Mouse (Mus musculus): ENCODE results near the gene Cavin1. TPM values are rescaled to one million over a fixed set of nuclear protein-coding genes. Genes with fewer than 3 reads are reported as not detected.

Cavin1 gene
- total and polyA plus RNA-seq, 2 experiments from 2014 or later, result 305 to 442 TPM

GRCm38 (mm10) chr11:100965760-100966159, 4.9 kb downstream of the Cavin1 start:
- no peak for TF ChIP-seq EP300 (IDR thresholded peaks at IDR 0.05; ENCODE audit: low read depth)
- TF ChIP-seq CTCF (IDR thresholded peaks at IDR 0.05; ENCODE audit: low read depth), result no peak
- Histone ChIP-seq H3K4me2 (ENCODE audit: low read depth, low read length) (peak overlapping the region; percentile 72), H3K9ac (replicated peaks; ENCODE audit: low read depth, low read length) (peak overlapping the region; percentile 97), H3K27ac (ENCODE audit: low read depth) (peak overlapping the region; percentile 98), H3K36me3 (replicated peaks; ENCODE audit: control insufficient read depth, insufficient read depth, low read length) (peaks cover 19% of the 10 kb centered on the region), H3K4me3 (ENCODE audit: low read depth, low read length) (peak overlapping the region; percentile 73), H3K4me1 (ENCODE audit: control insufficient read depth, insufficient read depth) (peaks cover 57% of the 10 kb centered on the region), H3K9me3 (replicated peaks; ENCODE audit: control insufficient read depth, low read length) (no peaks in the 10 kb centered on the region), H3K27me3 (ENCODE audit: control insufficient read depth, insufficient read depth, low read length) (no peaks in the 10 kb centered on the region)
- no peak for ATAC-seq (ENCODE audit: insufficient read depth, low read depth)
- WGBS, result 21% methylated on average over 6 of the region's 6 CpGs
- peak; percentile 46 for DNase-seq (ENCODE audit: low spot score)

GRCm38 (mm10) chr11:100964901-100965542, 5.7 kb downstream of the Cavin1 start:
- H3K4me1 ChIP-seq (ENCODE audit: control insufficient read depth, insufficient read depth), result peaks cover 64% of the 10 kb centered on the region
- H3K27me3 ChIP-seq (ENCODE audit: control insufficient read depth, insufficient read depth, low read length), result no peaks in the 10 kb centered on the region
- no peak for DNase-seq (ENCODE audit: low spot score)
- ATAC-seq (ENCODE audit: insufficient read depth, low read depth), result no peak
- 61% methylated on average over 6 of the region's 6 CpGs for WGBS
- H3K9me3 ChIP-seq (replicated peaks; ENCODE audit: control insufficient read depth, low read length), result no peaks in the 10 kb centered on the region
- H3K27ac ChIP-seq (ENCODE audit: low read depth), result peak overlapping the region; percentile 98
- peak overlapping the region; percentile 73; the same call in 1 of the 2 replicates for H3K4me3 ChIP-seq (ENCODE audit: low read depth, low read length)
- peak overlapping the region; percentile 97 for H3K9ac ChIP-seq (replicated peaks; ENCODE audit: low read depth, low read length)
- H3K4me2 ChIP-seq (ENCODE audit: low read depth, low read length), result peak overlapping the region; percentile 72
- peaks cover 19% of the 10 kb centered on the region for H3K36me3 ChIP-seq (replicated peaks; ENCODE audit: control insufficient read depth, insufficient read depth, low read length)
- TF ChIP-seq EP300 (IDR thresholded peaks at IDR 0.05; ENCODE audit: low read depth) (no peak), CTCF (IDR thresholded peaks at IDR 0.05; ENCODE audit: low read depth) (no peak)

- peaks cover 19% of the 10 kb centered on the region for H3K36me3 ChIP-seq (replicated peaks; ENCODE audit: control insufficient read depth, insufficient read depth, low read length)
- H3K9ac ChIP-seq (replicated peaks; ENCODE audit: low read depth, low read length), result no peak overlapping the region; the same call in 1 of the 2 replicates
Measured at GRCm38 (mm10) chr11:100964180-100964579, 6.5 kb downstream of the Cavin1 start.

GRCm38 (mm10) chr11:100963647-100964046, 7.0 kb downstream of the Cavin1 start:
- Histone ChIP-seq H3K4me2 (ENCODE audit: low read depth, low read length) (peak overlapping the region; percentile 72; the same call in 1 of the 2 replicates), H3K9me3 (replicated peaks; ENCODE audit: control insufficient read depth, low read length) (no peaks in the 10 kb centered on the region), H3K27ac (ENCODE audit: low read depth) (peak overlapping the region; percentile 98), H3K4me3 (ENCODE audit: low read depth, low read length) (no peak overlapping the region), H3K4me1 (ENCODE audit: control insufficient read depth, insufficient read depth) (peaks cover 69% of the 10 kb centered on the region), H3K9ac (replicated peaks; ENCODE audit: low read depth, low read length) (0 out of 2 replicates have a peak overlapping the region, but pooled peaks have one; percentile 28), H3K36me3 (replicated peaks; ENCODE audit: control insufficient read depth, insufficient read depth, low read length) (peaks cover 25% of the 10 kb centered on the region), H3K27me3 (ENCODE audit: control insufficient read depth, insufficient read depth, low read length) (no peaks in the 10 kb centered on the region)
- peak; percentile 16 for DNase-seq (ENCODE audit: low spot score)
- WGBS, result 46% methylated on average over 9 of the region's 9 CpGs
- no peak for ATAC-seq (ENCODE audit: insufficient read depth, low read depth)
- TF ChIP-seq EP300 (IDR thresholded peaks at IDR 0.05; ENCODE audit: low read depth), result no peak

More at GRCm38 (mm10) chr11:100964180-100964579, 6.5 kb downstream of the Cavin1 start:
- no peak for TF ChIP-seq EP300 (IDR thresholded peaks at IDR 0.05; ENCODE audit: low read depth)
- TF ChIP-seq CTCF (IDR thresholded peaks at IDR 0.05; ENCODE audit: low read depth), result no peak
- Histone ChIP-seq H3K27ac (ENCODE audit: low read depth) (peak overlapping the region; percentile 98), H3K9me3 (replicated peaks; ENCODE audit: control insufficient read depth, low read length) (no peaks in the 10 kb centered on the region), H3K4me3 (ENCODE audit: low read depth, low read length) (no peak overlapping the region), H3K27me3 (ENCODE audit: control insufficient read depth, insufficient read depth, low read length) (no peaks in the 10 kb centered on the region), H3K4me1 (ENCODE audit: control insufficient read depth, insufficient read depth) (peaks cover 69% of the 10 kb centered on the region), H3K4me2 (ENCODE audit: low read depth, low read length) (peak overlapping the region; percentile 72)
- no peak for ATAC-seq (ENCODE audit: insufficient read depth, low read depth)
- 65% methylated on average over 7 of the region's 7 CpGs for WGBS
- DNase-seq (ENCODE audit: low spot score), result no peak

- peak overlapping the region; percentile 16 for H3K4me2 ChIP-seq (ENCODE audit: low read depth, low read length)
- peaks cover 69% of the 10 kb centered on the region for H3K4me1 ChIP-seq (ENCODE audit: control insufficient read depth, insufficient read depth)
- DNase-seq (ENCODE audit: low spot score), result peak; percentile 69
- no peaks in the 10 kb centered on the region for H3K27me3 ChIP-seq (ENCODE audit: control insufficient read depth, insufficient read depth, low read length)
- no peak for TF ChIP-seq CTCF (IDR thresholded peaks at IDR 0.05; ENCODE audit: low read depth)
- TF ChIP-seq EP300 (IDR thresholded peaks at IDR 0.05; ENCODE audit: low read depth), result peak; percentile 81
- H3K36me3 ChIP-seq (replicated peaks; ENCODE audit: control insufficient read depth, insufficient read depth, low read length), result peaks cover 35% of the 10 kb centered on the region
- H3K9ac ChIP-seq (replicated peaks; ENCODE audit: low read depth, low read length), result peak overlapping the region; percentile 28; the same call in 1 of the 2 replicates
- no peak overlapping the region for H3K4me3 ChIP-seq (ENCODE audit: low read depth, low read length)
- ATAC-seq (ENCODE audit: insufficient read depth, low read depth), result peak; percentile 55
- H3K9me3 ChIP-seq (replicated peaks; ENCODE audit: control insufficient read depth, low read length), result no peaks in the 10 kb centered on the region
- peak overlapping the region; percentile 98 for H3K27ac ChIP-seq (ENCODE audit: low read depth)
- 24% methylated on average over 9 of the region's 9 CpGs for WGBS
Measured at GRCm38 (mm10) chr11:100962371-100962911, 8.2 kb downstream of the Cavin1 start.

All from heart, postnatal 0 days (tissue).